Mouse (Mus musculus): ENCODE results near the gene Spata21.

The Spata21 gene

GRCm38 (mm10) chr4:141149116-141149515 is 61.0 kb downstream of the Spata21 start:
- intact Hi-C loops (cut with DNase I), result loop anchor here (10.0 kb wide), 1 partner anchor 66 kb away; the partner anchor contains the start of gene Rsg1

GRCm38 (mm10) chr4:141157485-141157884 is 69.4 kb downstream of the Spata21 start:
- intact Hi-C loops (cut with DNase I), result no loop called here

- intact Hi-C loops (cut with DNase I), result no loop called here
Observed at GRCm38 (mm10) chr4:141158609-141159008, 70.5 kb downstream of the Spata21 start.

- intact Hi-C loops (cut with DNase I), result no loop called here
Observed at GRCm38 (mm10) chr4:141159093-141159492, 71.0 kb downstream of the Spata21 start.

- intact Hi-C loops (cut with DNase I), result no loop called here
Observed at GRCm38 (mm10) chr4:141159666-141160065, 71.5 kb downstream of the Spata21 start.

GRCm38 (mm10) chr4:141160193-141160592 is 72.1 kb downstream of the Spata21 start:
- intact Hi-C loops (cut with DNase I), result no loop called here

GRCm38 (mm10) chr4:141161699-141162208 is 73.6 kb downstream of the Spata21 start:
- intact Hi-C loops (cut with DNase I), result no loop called here
